Mouse (Mus musculus): Measurements from ENCODE around the gene Slc41a2.

GRCm38 (mm10) chr10:83186984-83187383, 150.7 kb downstream of the Slc41a2 start:
- no peak for TF ChIP-seq CTCF (IDR thresholded peaks at IDR 0.05; ENCODE audit: borderline replicate concordance, insufficient read depth, low read depth, low read length)
- TF ChIP-seq POLR2A (IDR thresholded peaks at IDR 0.05; ENCODE audit: borderline replicate concordance, insufficient read depth, low read length), result no peak

Measured in cerebellum, adult 2 months (tissue).